Mouse (Mus musculus): ENCODE results near the gene Noa1.

DNA sequence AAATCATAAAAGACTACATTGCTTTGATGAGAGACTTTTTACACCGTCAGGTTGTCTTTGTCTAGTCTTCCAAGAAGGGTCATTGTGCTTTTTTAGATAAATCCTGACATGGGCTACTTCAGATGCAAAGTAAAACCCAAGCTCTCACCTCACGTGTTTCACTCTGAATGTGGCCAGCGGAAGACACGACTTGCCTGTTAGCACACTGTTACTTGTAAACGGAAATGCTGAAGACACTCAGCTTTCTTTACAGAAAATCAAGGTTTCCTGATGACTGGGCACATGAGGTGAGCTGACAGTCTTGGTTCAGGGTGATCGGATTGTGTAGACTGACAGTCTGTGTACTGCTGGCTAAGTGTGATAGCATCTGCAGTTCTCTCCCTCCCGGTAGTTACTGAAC lies 24.2 kb downstream of the Noa1 start:
- TF ChIP-seq CTCF (IDR thresholded peaks at IDR 0.05; ENCODE audit: borderline replicate concordance, extremely low read depth, insufficient read depth, insufficient read length) (no peak), POLR2A (IDR thresholded peaks at IDR 0.05; ENCODE audit: borderline replicate concordance, extremely low read depth, insufficient read depth, insufficient read length, poor library complexity, severe bottlenecking) (no peak)

Data from brain, embryonic 14.5 days (tissue).